Mouse (Mus musculus): Measurements from ENCODE around the gene Bcl2l12. TPM values are rescaled to one million over a fixed set of nuclear protein-coding genes. Genes with fewer than 3 reads are reported as not detected.
"Not testable (repeated sequence)": the region's sequence is repeated elsewhere in the genome, so short reads cannot be mapped to it uniquely, and the experiment has no call there.

Bcl2l12 gene
- polyA plus RNA-seq, 1 experiment from 2014 or later, result 67.7 TPM

DNA sequence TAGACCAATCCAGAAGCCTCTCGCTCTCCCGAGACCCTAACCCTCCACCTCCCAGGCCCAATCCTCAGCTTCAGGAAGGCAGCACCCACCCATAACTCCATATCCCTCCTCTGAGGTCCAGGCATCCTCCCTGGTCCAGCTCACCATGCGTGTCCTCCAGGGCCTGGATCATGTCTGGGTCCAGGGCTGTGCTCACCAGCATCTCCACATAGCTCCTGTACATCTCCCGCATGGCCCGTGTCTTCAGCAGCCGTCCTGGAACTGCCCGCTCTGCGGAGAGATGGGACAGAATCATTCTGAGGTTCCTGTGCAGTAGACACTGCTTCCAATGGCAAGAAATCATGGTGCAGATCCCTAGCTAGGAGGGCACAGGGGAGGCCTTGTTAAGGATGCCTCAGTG lies 32.3 kb upstream of the Bcl2l12 start:
- 97% methylated on average over 8 of the region's 8 CpGs for WGBS
- ATAC-seq (ENCODE audit: insufficient number of reproducible peaks, low FRiP score, low TSS enrichment, low read depth), result no peak
- Histone ChIP-seq H3K27ac (replicated peaks) (no peak overlapping the region), H3K9me3 (replicated peaks) (no peaks in the 10 kb centered on the region), H3K36me3 (peaks cover 92% of the 10 kb centered on the region), H3K27me3 (no peaks in the 10 kb centered on the region), H3K4me3 (replicated peaks) (no peak overlapping the region), H3K9ac (no peak overlapping the region), H3K4me1 (peaks cover 8% of the 10 kb centered on the region; the same call in 1 of the 2 replicates), H3K4me2 (replicated peaks) (no peak overlapping the region)

DNA sequence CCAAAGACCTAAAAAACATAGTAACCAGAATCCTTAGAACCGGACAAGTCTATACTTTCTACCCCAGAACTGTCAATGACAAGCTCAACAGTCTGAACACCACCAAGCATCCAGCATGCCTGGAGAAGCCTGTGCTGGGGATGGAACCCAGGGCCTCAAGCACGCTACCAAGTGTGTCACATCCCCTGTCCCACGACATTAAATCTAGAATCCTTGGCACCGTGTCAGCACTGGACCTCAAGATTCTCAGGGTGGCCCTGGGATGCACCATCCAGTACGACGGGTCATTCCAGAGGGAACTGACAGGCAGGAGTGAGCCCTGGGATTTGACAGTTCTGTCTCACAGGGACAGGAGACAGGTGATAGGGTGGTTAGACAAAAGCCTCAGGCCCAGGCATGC lies 31.5 kb upstream of the Bcl2l12 start:
- no peaks in the 10 kb centered on the region for H3K27me3 ChIP-seq

DNA sequence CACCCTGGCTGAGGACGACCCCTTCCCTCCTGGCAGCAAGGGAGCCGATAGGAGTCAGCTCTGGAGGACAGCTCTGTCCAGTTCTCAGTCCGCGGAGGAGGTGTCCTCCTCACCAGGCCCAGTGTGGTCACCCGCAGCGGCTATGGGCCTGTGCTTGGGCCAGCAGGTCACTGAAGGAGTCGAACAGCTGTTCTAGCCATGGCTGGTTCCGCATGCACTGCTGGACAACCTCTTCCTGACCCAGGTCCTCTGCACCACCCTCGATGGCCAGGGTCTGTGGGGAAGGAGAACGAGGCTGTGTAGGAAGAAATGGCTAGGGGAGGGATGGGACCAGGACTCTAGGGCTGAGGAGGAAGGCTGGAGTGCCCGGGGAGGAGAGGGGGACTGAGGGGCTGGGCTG lies 29.8 kb upstream of the Bcl2l12 start:
- Histone ChIP-seq H3K4me2 (replicated peaks) (no peak overlapping the region), H3K27me3 (no peaks in the 10 kb centered on the region), H3K9me3 (replicated peaks) (no peaks in the 10 kb centered on the region), H3K36me3 (peaks cover 67% of the 10 kb centered on the region), H3K9ac (no peak overlapping the region), H3K4me1 (peaks cover 13% of the 10 kb centered on the region; the same call in 1 of the 2 replicates), H3K4me3 (replicated peaks) (no peak overlapping the region), H3K27ac (replicated peaks) (no peak overlapping the region)
- 91% methylated on average over 11 of the region's 11 CpGs for WGBS
- no peak for ATAC-seq (ENCODE audit: insufficient number of reproducible peaks, low FRiP score, low TSS enrichment, low read depth)

More for the DNA sequence above, 31.5 kb upstream of the Bcl2l12 start:
- Histone ChIP-seq H3K9me3 (replicated peaks) (no peaks in the 10 kb centered on the region), H3K27ac (replicated peaks) (no peak overlapping the region), H3K4me2 (replicated peaks) (no peak overlapping the region), H3K9ac (no peak overlapping the region), H3K4me3 (replicated peaks) (no peak overlapping the region), H3K4me1 (peaks cover 13% of the 10 kb centered on the region; the same call in 1 of the 2 replicates), H3K36me3 (peaks cover 84% of the 10 kb centered on the region)
- ATAC-seq (ENCODE audit: insufficient number of reproducible peaks, low FRiP score, low TSS enrichment, low read depth), result no peak
- WGBS, result 87% methylated on average over 6 of the region's 6 CpGs

DNA sequence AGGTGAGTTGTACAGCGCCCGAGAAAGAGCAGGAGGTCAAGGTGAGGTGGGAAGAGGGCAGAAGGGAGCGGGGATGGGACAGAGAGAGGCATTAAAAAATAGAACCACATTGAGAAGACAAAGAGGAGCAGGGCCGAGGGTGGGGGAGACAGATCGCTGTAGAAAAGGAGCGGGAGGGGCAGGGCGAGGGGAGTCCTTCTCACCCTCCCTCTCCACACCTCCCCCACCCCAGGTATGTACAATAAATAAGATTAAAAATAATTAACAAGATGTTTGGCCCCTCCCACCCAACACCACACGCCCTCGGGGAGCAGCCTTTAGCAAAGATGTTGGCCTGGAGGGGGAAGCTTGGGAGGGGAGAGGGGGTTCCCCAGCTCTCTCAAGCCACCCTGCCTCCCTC lies 29.2 kb upstream of the Bcl2l12 start:
- ATAC-seq (ENCODE audit: insufficient number of reproducible peaks, low FRiP score, low TSS enrichment, low read depth), result no peak
- H3K36me3 ChIP-seq, result peaks cover 61% of the 10 kb centered on the region

DNA sequence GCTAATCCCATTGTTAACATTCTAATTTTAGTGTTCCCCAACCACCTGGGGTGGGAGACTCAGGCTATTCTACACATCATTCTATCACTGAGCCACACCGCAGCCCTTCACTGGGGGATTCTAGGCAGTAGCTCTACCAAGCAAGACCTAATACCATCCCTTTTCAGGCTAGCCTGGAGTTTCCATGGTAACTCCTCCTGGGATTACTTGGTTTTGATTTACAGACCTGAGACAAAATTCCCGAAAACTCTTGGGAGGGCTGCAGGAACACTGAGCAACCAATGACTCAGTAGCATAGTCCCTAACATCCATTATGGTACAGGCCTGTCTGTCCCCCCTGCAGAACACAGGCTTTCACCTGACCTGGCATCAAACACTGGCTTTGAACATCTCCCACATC lies 27.7 kb upstream of the Bcl2l12 start:
- H3K9me3 ChIP-seq (replicated peaks), result no peaks in the 10 kb centered on the region
- peaks cover 13% of the 10 kb centered on the region; the same call in 1 of the 2 replicates for H3K4me1 ChIP-seq
- WGBS, result 57% methylated on average over 2 of the region's 2 CpGs
- ATAC-seq (ENCODE audit: insufficient number of reproducible peaks, low FRiP score, low TSS enrichment, low read depth), result no peak
- no peaks in the 10 kb centered on the region for H3K27me3 ChIP-seq
- H3K9ac ChIP-seq, result no peak overlapping the region
- H3K4me2 ChIP-seq (replicated peaks), result no peak overlapping the region
- peak overlapping the region; percentile 44; the same call in 1 of the 2 replicates for H3K27ac ChIP-seq (replicated peaks)
- peaks cover 46% of the 10 kb centered on the region for H3K36me3 ChIP-seq
- H3K4me3 ChIP-seq (replicated peaks), result no peak overlapping the region

More for the DNA sequence above, 29.2 kb upstream of the Bcl2l12 start:
- Histone ChIP-seq H3K9me3 (replicated peaks) (no peaks in the 10 kb centered on the region), H3K27ac (replicated peaks) (no peak overlapping the region), H3K4me2 (replicated peaks) (no peak overlapping the region), H3K27me3 (no peaks in the 10 kb centered on the region), H3K4me3 (replicated peaks) (no peak overlapping the region), H3K9ac (no peak overlapping the region), H3K4me1 (peaks cover 13% of the 10 kb centered on the region; the same call in 1 of the 2 replicates)
- 88% methylated on average over 9 of the region's 9 CpGs for WGBS

DNA sequence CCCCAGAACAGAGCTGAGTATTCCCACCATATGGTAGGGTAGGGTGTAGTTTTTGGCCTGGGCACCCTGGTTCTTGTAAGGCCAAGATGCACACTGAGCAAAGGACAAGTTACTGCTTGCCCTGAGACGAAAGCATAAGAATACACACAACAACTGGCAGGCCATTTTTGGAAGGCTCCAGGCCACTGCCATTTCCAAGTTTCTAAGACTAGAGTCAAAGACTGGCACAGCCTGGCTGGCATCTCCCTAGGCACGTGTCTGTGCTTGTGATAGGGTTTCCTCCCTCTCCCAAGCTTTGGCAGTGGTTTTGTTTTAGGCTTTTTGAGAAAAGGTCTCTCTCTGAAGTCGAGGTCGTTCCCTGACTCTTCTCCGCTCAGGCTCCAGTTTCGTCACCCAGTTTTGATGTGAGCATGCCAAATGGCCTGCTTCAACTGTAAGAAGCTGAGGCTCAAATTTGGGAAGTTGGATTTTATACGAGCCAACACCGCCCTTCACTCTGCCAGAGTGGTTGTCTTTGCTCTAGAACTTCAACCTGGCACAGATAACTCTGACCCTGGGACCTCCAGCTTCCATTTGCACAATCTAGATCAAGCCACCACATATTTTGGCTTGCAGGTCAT lies 27.2 kb upstream of the Bcl2l12 start:
- H3K9ac ChIP-seq, result no peak overlapping the region
- ATAC-seq (ENCODE audit: insufficient number of reproducible peaks, low FRiP score, low TSS enrichment, low read depth), result no peak
- H3K27ac ChIP-seq (replicated peaks), result peak overlapping the region; percentile 44; the same call in 1 of the 2 replicates
- WGBS, result 59% methylated on average over 8 of the region's 8 CpGs
- H3K27me3 ChIP-seq, result no peaks in the 10 kb centered on the region
- peaks cover 13% of the 10 kb centered on the region; the same call in 1 of the 2 replicates for H3K4me1 ChIP-seq
- H3K36me3 ChIP-seq, result peaks cover 41% of the 10 kb centered on the region
- no peak overlapping the region for H3K4me2 ChIP-seq (replicated peaks)
- H3K9me3 ChIP-seq (replicated peaks), result no peaks in the 10 kb centered on the region
- H3K4me3 ChIP-seq (replicated peaks), result no peak overlapping the region

DNA sequence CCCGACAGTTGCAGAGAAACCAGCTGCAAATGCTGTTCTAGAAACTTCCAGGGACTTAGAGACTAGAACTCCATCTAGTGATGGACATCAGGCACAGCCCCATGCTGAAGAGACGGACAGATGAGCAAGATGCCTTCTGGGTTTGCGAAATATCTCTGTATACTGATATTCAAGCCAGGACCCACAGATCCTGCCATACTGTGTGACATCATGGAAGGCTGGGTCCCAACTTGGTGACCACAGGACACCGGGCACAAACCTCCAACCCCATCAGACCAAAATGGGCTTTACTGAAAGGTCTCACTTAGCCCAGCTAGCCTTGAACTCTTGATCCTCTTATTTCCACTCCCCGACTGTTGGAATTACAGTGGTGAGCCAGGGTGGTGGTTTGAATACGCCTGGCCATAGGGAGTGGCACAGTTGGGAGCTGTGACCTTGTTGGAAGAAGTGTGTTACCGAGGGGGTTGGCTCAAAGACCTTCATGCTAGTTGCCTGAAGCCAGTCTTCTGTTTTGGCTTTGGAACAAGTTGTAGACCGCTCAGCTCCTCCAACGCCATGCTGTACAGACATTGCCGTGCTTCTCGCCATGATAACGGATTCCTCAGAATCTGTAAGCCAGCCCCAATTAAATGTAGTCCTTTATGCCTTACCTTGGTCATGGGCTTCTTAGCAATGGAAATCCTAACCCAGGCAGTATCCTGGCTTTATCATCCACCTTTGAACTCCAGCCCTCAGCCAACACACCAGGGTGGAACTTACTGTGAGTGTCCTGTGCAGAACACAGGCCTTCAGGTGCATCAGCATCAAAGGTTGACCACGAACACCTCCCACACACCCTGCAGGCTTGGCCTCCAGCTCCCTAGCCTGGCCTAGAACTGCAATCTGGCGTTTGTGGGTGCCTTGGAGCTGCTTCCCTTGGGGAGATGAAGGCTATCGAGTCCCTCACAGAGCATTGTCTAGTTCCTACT lies 26.1 kb upstream of the Bcl2l12 start:
- no peaks in the 10 kb centered on the region for H3K9me3 ChIP-seq (replicated peaks)
- ATAC-seq (ENCODE audit: insufficient number of reproducible peaks, low FRiP score, low TSS enrichment, low read depth), result no peak
- H3K9ac ChIP-seq, result no peak overlapping the region
- no peak overlapping the region for H3K4me2 ChIP-seq (replicated peaks)
- 80% methylated on average over 15 of the region's 15 CpGs for WGBS
- peak overlapping the region; percentile 44 for H3K27ac ChIP-seq (replicated peaks)
- H3K27me3 ChIP-seq, result no peaks in the 10 kb centered on the region
- peaks cover 29% of the 10 kb centered on the region for H3K36me3 ChIP-seq
- H3K4me3 ChIP-seq (replicated peaks), result no peak overlapping the region
- H3K4me1 ChIP-seq, result peaks cover 14% of the 10 kb centered on the region; the same call in 1 of the 2 replicates

DNA sequence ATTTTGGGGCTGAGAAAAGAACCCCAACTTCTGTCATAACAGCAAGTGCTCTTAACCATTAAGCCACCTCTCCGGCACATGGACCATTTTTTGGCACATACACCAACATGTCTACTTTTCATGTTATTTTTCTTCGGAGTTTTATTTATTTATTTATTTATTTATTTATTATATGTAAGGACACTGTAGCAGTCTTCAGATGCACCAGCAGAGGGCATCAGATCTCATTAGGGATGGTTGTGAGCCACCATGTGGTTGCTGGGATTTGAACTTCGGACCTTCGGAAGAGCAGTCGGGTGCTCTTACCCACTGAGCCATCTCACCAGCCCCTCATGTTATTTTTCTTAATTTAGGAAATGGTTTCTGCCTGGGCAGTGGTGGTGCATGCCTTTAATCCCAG lies 25.2 kb upstream of the Bcl2l12 start:
- H3K4me2 ChIP-seq (replicated peaks); H3K9ac ChIP-seq; ATAC-seq (ENCODE audit: insufficient number of reproducible peaks, low FRiP score, low TSS enrichment, low read depth); H3K4me3 ChIP-seq (replicated peaks); H3K27me3 ChIP-seq; H3K27ac ChIP-seq (replicated peaks); H3K9me3 ChIP-seq (replicated peaks): not testable (repeated sequence)
- peaks cover 22% of the 10 kb centered on the region for H3K4me1 ChIP-seq
- 75% methylated on average over 5 of the region's 5 CpGs for WGBS
- H3K36me3 ChIP-seq, result peaks cover 23% of the 10 kb centered on the region

DNA sequence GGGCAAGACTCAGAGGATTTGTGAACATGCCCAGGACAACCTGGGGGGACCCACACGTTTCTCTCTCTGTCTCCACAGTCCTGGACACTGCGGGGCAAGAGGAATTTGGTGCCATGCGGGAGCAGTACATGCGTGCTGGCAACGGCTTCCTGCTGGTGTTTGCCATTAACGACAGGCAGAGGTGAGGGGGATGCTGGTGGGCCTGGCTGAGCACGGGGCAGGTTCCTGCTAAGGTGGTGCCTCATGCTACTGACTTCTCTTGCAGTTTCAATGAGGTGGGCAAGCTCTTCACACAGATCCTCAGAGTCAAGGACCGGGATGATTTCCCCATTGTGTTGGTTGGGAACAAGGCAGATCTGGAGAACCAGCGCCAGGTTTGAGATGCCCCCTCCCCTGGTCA lies 21.7 kb upstream of the Bcl2l12 start:
- WGBS, result 71% methylated on average over 9 of the region's 9 CpGs
- ATAC-seq (ENCODE audit: insufficient number of reproducible peaks, low FRiP score, low TSS enrichment, low read depth), result no peak
- Histone ChIP-seq H3K9ac (no peak overlapping the region), H3K4me3 (replicated peaks) (no peak overlapping the region), H3K4me2 (replicated peaks) (no peak overlapping the region), H3K27me3 (no peaks in the 10 kb centered on the region), H3K4me1 (peaks cover 25% of the 10 kb centered on the region), H3K36me3 (no peaks in the 10 kb centered on the region), H3K27ac (replicated peaks) (no peak overlapping the region), H3K9me3 (replicated peaks) (no peaks in the 10 kb centered on the region)

DNA sequence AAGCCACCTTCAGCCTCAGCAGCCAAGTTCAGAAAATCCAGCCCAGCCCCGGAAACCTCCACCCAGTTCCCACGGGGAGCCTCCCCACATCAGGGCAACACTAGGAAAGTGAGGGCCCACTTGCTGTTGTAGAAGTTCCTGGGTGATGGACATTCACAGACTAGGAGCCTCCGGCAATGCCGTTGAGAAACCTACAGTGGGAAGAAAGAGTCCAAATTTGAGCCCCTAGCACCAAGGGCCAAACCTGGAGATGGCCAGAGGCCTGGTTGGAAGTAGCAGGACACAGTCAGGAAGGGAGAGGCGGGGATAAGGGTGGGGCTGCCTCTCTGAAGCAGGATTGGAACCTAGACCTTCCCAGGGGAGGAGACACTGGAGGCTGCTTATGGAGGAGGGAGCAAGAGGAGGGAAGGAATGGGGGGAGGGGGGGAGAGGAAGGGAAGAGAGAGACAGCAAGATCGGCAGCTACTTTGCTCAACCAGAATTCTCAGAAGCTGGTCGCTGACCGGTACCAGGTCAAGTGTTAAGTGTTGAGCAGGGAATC lies 20.6 kb upstream of the Bcl2l12 start:
- 30% methylated on average over 8 of the region's 8 CpGs for WGBS
- no peak overlapping the region for H3K9ac ChIP-seq
- no peak for ATAC-seq (ENCODE audit: insufficient number of reproducible peaks, low FRiP score, low TSS enrichment, low read depth)
- peak overlapping the region; percentile 85 for H3K4me3 ChIP-seq (replicated peaks)
- H3K9me3 ChIP-seq (replicated peaks), result no peaks in the 10 kb centered on the region
- no peaks in the 10 kb centered on the region for H3K36me3 ChIP-seq
- H3K4me2 ChIP-seq (replicated peaks), result peak overlapping the region; percentile 87
- H3K27me3 ChIP-seq, result no peaks in the 10 kb centered on the region
- peaks cover 35% of the 10 kb centered on the region for H3K4me1 ChIP-seq
- peak overlapping the region; percentile 99 for H3K27ac ChIP-seq (replicated peaks)

All from embryonic facial prominence, embryonic 15.5 days (tissue).